Mouse (Mus musculus): ENCODE measurements around the gene 1700023F06Rik.
A peak's percentile ranks its signal among the peaks of the same experiment; 100 is the strongest.

Gene 1700023F06Rik

DNA sequence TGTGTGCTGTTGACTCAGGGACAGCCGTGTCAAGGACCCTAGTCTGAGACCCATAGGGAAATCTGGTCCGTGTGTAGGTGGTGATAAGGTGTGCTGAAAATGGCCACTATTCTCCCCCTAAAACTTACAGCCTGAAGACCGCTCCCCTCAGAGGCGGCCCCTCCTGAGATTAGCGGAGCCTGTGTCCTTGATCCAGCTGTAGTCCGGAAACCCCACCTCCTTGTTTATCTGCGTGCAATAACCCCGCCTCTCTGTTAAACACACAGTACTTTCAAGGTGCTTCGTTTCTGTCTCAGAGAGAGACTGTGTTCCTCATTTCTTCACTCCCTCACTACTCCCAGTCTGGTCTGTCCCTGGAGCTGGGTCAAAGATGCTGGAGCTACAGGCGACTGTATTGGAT is 44.0 kb downstream of the 1700023F06Rik start:
- DNase-seq (ENCODE audit: low read depth, low spot score) = no peak

DNA sequence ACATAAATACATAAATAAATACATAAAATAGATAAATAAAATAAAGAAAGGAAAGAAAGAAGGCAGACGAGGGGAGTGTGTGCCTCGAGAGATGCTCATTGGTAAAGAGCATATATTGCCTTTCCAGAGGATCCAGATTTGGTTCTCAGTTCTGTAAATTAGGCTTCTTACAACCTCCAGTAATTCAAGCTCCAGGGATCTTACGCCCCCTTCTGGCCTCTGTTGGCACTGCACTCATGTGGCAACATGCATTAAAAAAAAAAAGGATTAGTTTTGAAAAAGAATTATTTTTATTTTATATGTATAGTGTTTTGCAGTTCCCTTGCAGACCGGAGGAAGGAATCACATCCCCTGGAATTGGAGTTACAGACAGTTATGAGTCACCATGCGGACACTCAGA is 46.2 kb downstream of the 1700023F06Rik start:
- DNase-seq (ENCODE audit: low read depth, low spot score) = no peak

DNA sequence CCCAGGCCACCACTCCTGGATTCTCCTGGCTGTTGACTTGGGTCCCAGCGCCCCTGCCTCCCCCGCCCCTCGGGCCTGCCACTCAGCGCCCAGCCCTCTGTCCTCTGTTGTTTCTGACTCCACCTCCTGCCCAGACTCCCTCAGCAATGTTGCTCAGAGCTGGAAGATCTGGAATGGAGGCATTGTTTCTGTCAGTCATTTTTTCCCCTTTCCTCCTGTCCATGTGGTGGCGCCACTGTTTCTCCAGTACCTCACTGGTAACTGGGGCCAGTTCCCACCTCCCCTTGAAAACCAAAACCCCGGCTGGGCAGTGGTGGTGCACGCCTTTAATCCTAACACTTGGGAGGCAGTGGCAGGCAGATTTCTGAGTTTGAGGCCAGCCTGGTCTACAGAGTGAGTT is 46.9 kb downstream of the 1700023F06Rik start:
- DNase-seq (ENCODE audit: low read depth, low spot score) = no peak

DNA sequence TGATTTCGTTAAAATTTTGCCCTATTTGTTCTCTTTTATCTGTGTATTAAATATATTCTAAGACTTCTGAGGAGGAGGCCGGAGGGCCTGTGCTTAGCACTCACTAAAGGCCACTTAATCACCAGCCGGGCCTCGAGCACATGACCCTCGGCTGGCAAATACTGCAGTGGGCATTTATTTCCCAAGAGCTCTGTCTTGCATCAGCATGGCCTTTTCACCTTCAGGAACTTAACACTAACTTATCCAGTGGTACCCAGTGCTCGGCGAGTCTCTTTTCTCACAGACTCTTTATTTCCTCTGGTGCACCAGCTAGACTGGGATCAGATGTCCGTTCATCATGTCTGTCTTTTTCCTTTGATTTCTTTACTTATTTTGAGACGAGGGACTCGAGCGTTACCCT is 47.6 kb downstream of the 1700023F06Rik start:
- no peak for DNase-seq (ENCODE audit: low read depth, low spot score)

GRCm38 (mm10) chr11:103158621-103159478 is 49.5 kb downstream of the 1700023F06Rik start:
- peak; percentile 94 for DNase-seq (ENCODE audit: low read depth, low spot score)

GRCm38 (mm10) chr11:103149771-103150170 is 58.6 kb downstream of the 1700023F06Rik start:
- DNase-seq (ENCODE audit: low read depth, low spot score) = no peak
